Mouse (Mus musculus): ENCODE results near the gene Bmyc. TPM values are rescaled to one million over a fixed set of nuclear protein-coding genes. Genes with fewer than 3 reads are reported as not detected.

Bmyc gene
- 10 to 100 TPM; 15.9 to 20.1 TPM for total RNA-seq (2023)

DNA sequence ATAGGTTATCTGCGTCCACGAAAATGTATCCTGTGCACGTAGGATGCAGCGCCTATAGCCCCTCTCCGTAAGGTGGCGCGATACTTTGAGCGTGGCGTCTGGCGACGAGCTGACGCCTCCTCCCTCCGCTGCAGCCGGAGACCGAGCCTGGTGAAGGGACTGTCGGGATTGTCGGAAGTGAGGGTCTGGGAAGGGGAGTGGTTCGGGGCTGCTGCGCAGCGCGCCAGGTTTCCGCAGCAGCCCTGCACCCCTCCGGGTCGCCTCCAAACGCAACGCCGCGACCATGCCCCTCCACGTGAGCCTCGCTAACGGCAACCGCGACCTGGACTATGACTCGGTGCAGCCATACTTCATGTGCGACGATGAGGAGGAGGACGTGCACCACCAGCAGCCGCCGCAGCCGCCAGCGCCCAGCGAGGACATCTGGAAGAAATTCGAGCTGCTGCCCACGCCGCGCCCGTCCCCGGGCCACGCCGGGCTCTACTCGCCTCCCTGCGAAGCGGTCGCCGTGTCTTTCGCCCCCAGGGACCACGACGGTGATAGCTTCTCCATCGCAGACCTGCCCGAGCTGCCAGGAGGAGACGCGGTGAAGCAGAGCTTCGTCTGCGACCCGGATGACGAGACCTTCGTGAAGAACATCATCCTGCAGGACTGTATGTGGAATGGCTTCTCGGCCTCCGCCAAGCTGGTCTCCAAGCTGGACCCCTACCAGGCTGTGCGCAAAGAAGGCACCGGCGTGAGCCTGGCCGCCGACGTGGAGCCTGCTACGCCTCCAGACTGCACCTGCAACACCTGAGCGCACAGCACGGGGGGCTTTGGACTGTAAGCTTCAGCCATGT is at the start of gene Bmyc:
Gene Bmyc (plus strand): TSS at position 97 of the 839 bp plus-strand sequence.

DNA sequence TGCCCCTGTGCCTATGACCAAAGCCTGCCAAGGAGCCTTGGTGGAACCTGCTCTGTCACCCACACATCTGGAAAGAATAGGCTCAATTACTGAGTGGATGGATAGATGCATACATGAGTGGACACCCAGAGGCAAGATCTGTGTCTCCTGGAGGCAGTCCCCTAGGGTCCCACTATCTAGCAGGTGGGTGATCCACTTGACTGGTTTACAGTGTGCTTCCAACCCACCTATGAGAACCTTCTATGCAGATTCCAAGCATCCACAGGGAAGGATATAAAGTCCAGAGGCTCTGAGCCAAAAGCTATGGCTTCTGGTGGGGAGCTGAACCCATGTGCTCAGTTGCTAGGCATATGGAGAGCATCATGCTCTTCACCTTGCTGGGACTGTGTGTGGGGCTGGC is 48.9 kb upstream of the Bmyc start, which contains the start of gene Lcn5:
Gene Lcn5 (plus strand): TSS at position 301 of the 400 bp plus-strand sequence.

DNA sequence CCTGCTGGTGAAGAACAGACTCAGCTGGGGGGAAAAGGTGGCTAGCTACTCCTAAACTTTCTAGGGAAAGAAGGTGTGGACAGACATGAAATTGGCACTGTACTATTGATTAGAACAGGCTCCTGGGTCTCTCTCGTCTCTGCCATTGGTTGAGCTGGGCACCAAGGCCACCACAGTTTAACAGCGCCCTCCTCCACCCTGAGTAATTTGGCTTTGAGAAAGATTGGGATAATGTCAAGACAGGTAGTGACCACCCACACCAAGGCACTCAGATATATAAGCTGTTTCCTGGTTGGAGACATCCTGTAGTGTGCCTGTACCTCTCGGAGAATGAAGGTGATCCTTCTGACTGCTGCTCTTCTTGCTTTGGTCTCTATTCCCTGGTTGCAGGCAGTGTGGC is 30.1 kb upstream of the Bmyc start, which contains the start of gene Lcn6:
Gene Lcn6 (plus strand): TSS at position 301 of the 400 bp plus-strand sequence.

DNA sequence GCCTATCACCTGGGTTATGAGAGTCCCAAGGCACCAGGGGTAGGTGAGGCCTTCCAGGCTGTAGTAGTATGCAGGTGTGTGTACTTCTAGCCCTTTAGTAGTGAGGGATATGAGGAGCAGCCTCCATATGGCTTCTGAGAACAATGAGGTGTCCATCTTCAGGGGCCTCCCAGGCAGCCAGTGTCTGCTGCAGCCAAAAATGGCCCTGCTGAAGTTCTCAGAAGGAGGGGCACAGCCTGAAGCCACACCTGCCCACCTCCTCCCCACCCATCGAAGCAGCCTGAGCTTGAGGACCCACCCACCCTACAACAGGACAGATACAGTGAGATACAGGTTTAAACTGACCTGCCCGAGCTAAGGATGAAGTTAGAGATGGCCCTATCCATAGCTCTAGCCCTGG is 24.1 kb upstream of the Bmyc start, which contains the start of gene Lcn10:
Gene Lcn10 (plus strand): TSS at position 301 of the 400 bp plus-strand sequence.

DNA sequence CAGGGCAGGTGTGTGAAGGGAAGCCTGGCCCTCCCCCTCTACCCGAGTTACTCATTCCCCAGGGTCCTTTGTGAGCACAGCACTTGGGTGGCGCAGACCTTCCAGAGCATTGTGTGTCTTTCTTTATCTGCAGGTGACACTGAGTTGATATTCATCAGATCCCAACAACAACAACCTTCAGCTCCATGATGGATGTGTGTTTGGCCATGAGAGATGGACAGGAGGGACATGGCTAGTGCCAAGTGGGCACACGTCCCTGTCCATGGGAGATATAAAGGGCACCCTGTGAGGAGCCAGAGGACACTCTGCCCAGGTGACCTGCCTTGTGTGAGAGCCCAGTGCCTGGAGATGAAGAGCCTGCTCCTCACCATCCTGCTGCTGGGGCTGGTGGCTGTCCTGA is 6.8 kb upstream of the Bmyc start, which contains the start of gene Obp2a:
Gene Obp2a (plus strand): TSS at position 301 of the 400 bp plus-strand sequence.

DNA sequence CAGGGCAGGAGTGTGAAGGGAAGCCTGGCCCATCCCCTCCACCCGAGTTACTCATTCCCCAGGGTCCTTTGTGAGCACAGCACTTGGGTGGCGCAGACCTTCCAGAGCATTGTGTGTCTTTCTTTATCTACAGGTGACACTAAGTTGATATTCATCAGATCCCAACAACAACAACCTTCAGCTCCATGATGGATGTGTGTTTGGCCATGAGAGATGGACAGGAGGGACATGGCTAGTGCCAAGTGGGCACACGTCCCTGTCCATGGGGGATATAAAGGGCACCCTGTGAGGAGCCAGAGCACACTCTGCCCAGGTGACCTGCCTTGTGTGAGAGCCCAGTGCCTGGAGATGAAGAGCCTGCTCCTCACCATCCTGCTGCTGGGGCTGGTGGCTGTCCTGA is 30.2 kb downstream of the Bmyc start, which contains the start of gene Obp2b:
Gene Obp2b (plus strand): TSS at position 301 of the 400 bp plus-strand sequence.

Other genes starting within 250 kb of the Bmyc start
- not detected for gene Clic3, start 249.9 kb upstream of the Bmyc start, total RNA-seq (2023)
- 10 to 100 TPM; 24.0 to 34.2 TPM for gene Paxx, start 245.6 kb upstream of the Bmyc start, total RNA-seq (2023)
- gene Ptgds, start 236.7 kb upstream of the Bmyc start, total RNA-seq (2023): not detected
- gene Lcn12, start 212.8 kb upstream of the Bmyc start, total RNA-seq (2023): not detected
- gene Fbxw5, start 206.0 kb upstream of the Bmyc start, total RNA-seq (2023): 10 to 100 TPM; 53.7 to 55.4 TPM
- 1 to 10 TPM in 1 of 2 experiments, not detected in 1; 1.0 TPM for gene C8g, start 205.0 kb upstream of the Bmyc start, total RNA-seq (2023)
- 10 to 100 TPM; 26.9 to 27.7 TPM for gene Traf2, start 159.8 kb upstream of the Bmyc start, total RNA-seq (2023)
- gene Edf1, start 148.9 kb upstream of the Bmyc start, total RNA-seq (2023): 100 to 1,000 TPM; 117 to 141 TPM
- gene Mamdc4, start 131.9 kb upstream of the Bmyc start, total RNA-seq (2023): 1 to 10 TPM; 1.4 to 1.7 TPM
- 1 to 10 TPM; 6.0 to 7.4 TPM for gene Phpt1, start 131.5 kb upstream of the Bmyc start, total RNA-seq (2023)
- 1 to 10 TPM; 2.2 to 3.5 TPM for gene Ajm1, start 125.0 kb upstream of the Bmyc start, total RNA-seq (2023)
- 10 to 100 TPM; 72.6 to 82.4 TPM for gene Rabl6, start 98.2 kb upstream of the Bmyc start, total RNA-seq (2023)
- not detected for gene Ccdc183, start 89.1 kb upstream of the Bmyc start, total RNA-seq (2023)
- gene Tmem141, start 84.7 kb upstream of the Bmyc start, total RNA-seq (2023): 10 to 100 TPM; 21.2 to 22.8 TPM
- gene Fcna, start 78.7 kb upstream of the Bmyc start, total RNA-seq (2023): 100 to 1,000 TPM; 205 to 232 TPM
- not detected for gene Lcn8, start 53.6 kb upstream of the Bmyc start, total RNA-seq (2023)
- gene Lcn5, start 48.8 kb upstream of the Bmyc start, total RNA-seq (2023): not detected
- gene Lcn6, start 30.0 kb upstream of the Bmyc start, total RNA-seq (2023): not detected
- not detected for gene Lcn10, start 24.0 kb upstream of the Bmyc start, total RNA-seq (2023)
- not detected for gene Obp2a, start 6.7 kb upstream of the Bmyc start, total RNA-seq (2023)
- gene Obp2b, start 30.3 kb downstream of the Bmyc start, total RNA-seq (2023): not detected
- not detected for gene Lcn3, start 58.8 kb downstream of the Bmyc start, total RNA-seq (2023)
- not detected for gene Lcn11, start 70.3 kb downstream of the Bmyc start, total RNA-seq (2023)
- gene Gm13539, start 75.5 kb downstream of the Bmyc start, total RNA-seq (2023): not detected
- gene Glt6d1, start 109.1 kb downstream of the Bmyc start, total RNA-seq (2023): not detected
- gene Lcn9, start 116.4 kb downstream of the Bmyc start, total RNA-seq (2023): not detected
- gene Sohlh1, start 140.5 kb downstream of the Bmyc start, total RNA-seq (2023): not detected
- gene Kcnt1, start 157.0 kb downstream of the Bmyc start, total RNA-seq (2023): not detected

Measured in monocyte, adult 59 days (primary cell).